Mouse (Mus musculus) embryonic facial prominence, embryonic 14.5 days (tissue): ENCODE data around the gene Zfp800. TPM values are rescaled to one million over a fixed set of nuclear protein-coding genes. Genes with fewer than 3 reads are reported as not detected.

Experiments used
- ATAC-seq: fragments of 200-750 bp; cut with Nextera tagmentation; 2 replicates; pipeline ENCODE4 v1.8.0; 2017; ENCODE audit warnings: low read depth, moderate number of reproducible peaks, moderate TSS enrichment
- DNase-seq: peaks from one replicate; pipeline ENCODE4 v3.0.0-alpha.2; 2015; ENCODE audit warnings: low spot score
- H3K27ac ChIP-seq: fragments of 300-500 bp; sonication (generic); replicated peaks from 2 replicates; pipeline ENCODE4 v1.5.1; 2014; ENCODE audit warnings: low read depth, mild to moderate bottlenecking, low read length, moderate library complexity
- H3K27me3 ChIP-seq: fragments of 300-500 bp; sonication (generic); replicated peaks from 2 replicates; pipeline ENCODE4 v1.6.1; 2014; ENCODE audit warnings: low read length; ENCODE audit not compliant: control insufficient read depth, insufficient read depth
- H3K36me3 ChIP-seq: fragments of 300-500 bp; sonication (generic); 2 replicates; pipeline ENCODE4 v1.6.1; 2014; ENCODE audit warnings: low read length, mixed read lengths; ENCODE audit not compliant: control insufficient read depth, insufficient read depth
- H3K4me1 ChIP-seq: fragments of 300-500 bp; sonication (generic); 2 replicates; pipeline ENCODE4 v1.6.1; 2014; ENCODE audit warnings: antibody characterized with exemption, low read length; ENCODE audit not compliant: control insufficient read depth, insufficient read depth
- H3K4me2 ChIP-seq: fragments of 300-500 bp; sonication (generic); 2 replicates; pipeline ENCODE4 v1.6.1; 2014; ENCODE audit warnings: low read depth, mild to moderate bottlenecking, low read length, moderate library complexity, mixed read lengths
- H3K4me3 ChIP-seq: fragments of 300-500 bp; sonication (generic); 2 replicates; pipeline ENCODE4 v1.5.1; 2014; ENCODE audit warnings: low read depth, mild to moderate bottlenecking, low read length
- H3K9ac ChIP-seq: fragments of 300-500 bp; sonication (generic); 2 replicates; pipeline ENCODE4 v1.6.1; 2014; ENCODE audit warnings: low read depth, mild to moderate bottlenecking, low read length, moderate library complexity, mixed read lengths
- H3K9me3 ChIP-seq: fragments of 300-500 bp; sonication (generic); 2 replicates; pipeline ENCODE4 v1.6.1; 2016; ENCODE audit warnings: low read length; ENCODE audit not compliant: control insufficient read depth
- WGBS: fragments of 180-500 bp; shearing (Covaris S2); extraction: QIAGEN DNeasy Blood & Tissue Kit; methylation state at CpG from one replicate; pipeline ENCODE4 v1.1.7; 2014; 5-methylcytosine and 5-hydroxymethylcytosine counted together
- polyA plus RNA-seq: library from polyadenylated mRNA; unstranded; fragments of >200 nt; fragmentation: Nextera tagmentation; extraction: Ambion mirVana; gene quantifications from 2 replicates; pipeline ENCODE4 v1.2.1, GENCODE M21; 2014

Zfp800 gene
- polyA plus RNA-seq, 1 experiment from 2014 or later: 19.9 TPM

- WGBS: 88% methylated on average over 3 of the region's 3 CpGs
- Histone ChIP-seq H3K36me3 (no peaks in the 10 kb centered on the region), H3K27ac (no peak overlapping the region), H3K9ac (no peak overlapping the region), H3K9me3 (no peaks in the 10 kb centered on the region), H3K4me3 (no peak overlapping the region), H3K4me1 (no peaks in the 10 kb centered on the region), H3K27me3 (no peaks in the 10 kb centered on the region), H3K4me2 (no peak overlapping the region)
- no peak for ATAC-seq
- DNase-seq: no peak
These were observed 65.3 kb downstream of the Zfp800 start for GRCm38 (mm10) chr6:28332546-28332945.

- Histone ChIP-seq H3K36me3 (no peaks in the 10 kb centered on the region), H3K27ac (no peak overlapping the region), H3K9ac (no peak overlapping the region), H3K4me3 (no peak overlapping the region), H3K9me3 (no peaks in the 10 kb centered on the region), H3K4me2 (no peak overlapping the region), H3K4me1 (no peaks in the 10 kb centered on the region), H3K27me3 (no peaks in the 10 kb centered on the region)
- ATAC-seq: no peak
- DNase-seq: no peak
- WGBS: 24% methylated on average over 6 of the region's 6 CpGs
These were observed 68.0 kb downstream of the Zfp800 start for GRCm38 (mm10) chr6:28329815-28330214.

GRCm38 (mm10) chr6:28329002-28329596 lies 68.7 kb downstream of the Zfp800 start:
- no peaks in the 10 kb centered on the region for H3K27me3 ChIP-seq
- H3K27ac ChIP-seq: no peak overlapping the region
- ATAC-seq: no peak
- peak; percentile 31 for DNase-seq
- H3K4me2 ChIP-seq: no peak overlapping the region
- no peaks in the 10 kb centered on the region for H3K36me3 ChIP-seq
- no peak overlapping the region for H3K9ac ChIP-seq
- no peak overlapping the region for H3K4me3 ChIP-seq
- WGBS: 53% methylated on average over 10 of the region's 10 CpGs
- no peaks in the 10 kb centered on the region for H3K9me3 ChIP-seq
- H3K4me1 ChIP-seq: no peaks in the 10 kb centered on the region

- no peaks in the 10 kb centered on the region for H3K9me3 ChIP-seq
- H3K27me3 ChIP-seq: no peaks in the 10 kb centered on the region
- WGBS: 87% methylated on average over 3 of the region's 3 CpGs
- no peak overlapping the region for H3K4me2 ChIP-seq
- no peak overlapping the region for H3K9ac ChIP-seq
- H3K4me3 ChIP-seq: no peak overlapping the region
- H3K4me1 ChIP-seq: no peaks in the 10 kb centered on the region
- no peak for ATAC-seq
- H3K36me3 ChIP-seq: no peaks in the 10 kb centered on the region
- H3K27ac ChIP-seq: no peak overlapping the region
- DNase-seq: no peak
These were observed 71.1 kb downstream of the Zfp800 start for GRCm38 (mm10) chr6:28326720-28327119.

- WGBS: 89% methylated on average over 7 of the region's 7 CpGs
- Histone ChIP-seq H3K9ac (no peak overlapping the region), H3K4me1 (no peaks in the 10 kb centered on the region), H3K27me3 (no peaks in the 10 kb centered on the region), H3K4me3 (no peak overlapping the region), H3K27ac (no peak overlapping the region), H3K9me3 (no peaks in the 10 kb centered on the region), H3K4me2 (no peak overlapping the region), H3K36me3 (no peaks in the 10 kb centered on the region)
- ATAC-seq: no peak
- no peak for DNase-seq
These were observed 75.4 kb downstream of the Zfp800 start for GRCm38 (mm10) chr6:28322399-28322798.

GRCm38 (mm10) chr6:28319648-28320270 lies 78.0 kb downstream of the Zfp800 start:
- DNase-seq (no peak), ATAC-seq (no peak)
- H3K27ac ChIP-seq: no peak overlapping the region
- no peak overlapping the region for H3K9ac ChIP-seq
- no peaks in the 10 kb centered on the region for H3K27me3 ChIP-seq
- H3K4me2 ChIP-seq: no peak overlapping the region
- no peaks in the 10 kb centered on the region for H3K36me3 ChIP-seq
- WGBS: 62% methylated on average over 13 of the region's 13 CpGs
- H3K9me3 ChIP-seq: no peaks in the 10 kb centered on the region
- H3K4me3 ChIP-seq: no peak overlapping the region
- no peaks in the 10 kb centered on the region for H3K4me1 ChIP-seq

GRCm38 (mm10) chr6:28318820-28319573 lies 78.8 kb downstream of the Zfp800 start:
- Histone ChIP-seq H3K9ac (no peak overlapping the region), H3K4me1 (no peaks in the 10 kb centered on the region), H3K4me2 (no peak overlapping the region), H3K9me3 (no peaks in the 10 kb centered on the region), H3K36me3 (no peaks in the 10 kb centered on the region), H3K27me3 (no peaks in the 10 kb centered on the region), H3K27ac (no peak overlapping the region), H3K4me3 (no peak overlapping the region)
- DNase-seq (no peak), ATAC-seq (no peak)
- WGBS: 81% methylated on average over 13 of the region's 13 CpGs

GRCm38 (mm10) chr6:28315208-28315607 lies 82.6 kb downstream of the Zfp800 start:
- Histone ChIP-seq H3K27ac (no peak overlapping the region), H3K4me2 (no peak overlapping the region), H3K4me3 (no peak overlapping the region), H3K9me3 (no peaks in the 10 kb centered on the region), H3K27me3 (no peaks in the 10 kb centered on the region), H3K9ac (no peak overlapping the region), H3K36me3 (no peaks in the 10 kb centered on the region), H3K4me1 (no peaks in the 10 kb centered on the region)
- DNase-seq (no peak), ATAC-seq (no peak)
- 90% methylated on average over 3 of the region's 3 CpGs for WGBS
